Mouse (Mus musculus) MEL (cell line): ENCODE measurements around the gene Pxdn. TPM values are rescaled to one million over a fixed set of nuclear protein-coding genes. Genes with fewer than 3 reads are reported as not detected.

Experiments used
- DNase-seq: peaks from one replicate; pipeline ENCODE4 v3.0.0; 2011; ENCODE audit warnings: low read depth, low spot score
- H3K27ac ChIP-seq: 2 replicates; pipeline ENCODE4 v1.5.1; 2012; ENCODE audit warnings: low read depth, mild to moderate bottlenecking, control low read depth, low read length, moderate library complexity; ENCODE audit not compliant: control insufficient read depth
- H3K27me3 ChIP-seq, 2 experiments: fragments of 150-350 bp in 1 of 2; sonication (generic) in 1 of 2; 2 replicates each; pipeline ENCODE4 v1.6.1; 2012; ENCODE audit warnings: low read length in 2 of 2, mild to moderate bottlenecking in 2 of 2, improper control_type of control experiment in 1 of 2, moderate library complexity in 1 of 2; ENCODE audit not compliant: insufficient read depth in 2 of 2, control insufficient read depth in 1 of 2
- H3K36me3 ChIP-seq, 2 experiments: 2 replicates each; pipeline ENCODE4 v1.6.1; 2012 to 2014; ENCODE audit warnings: low read length in 2 of 2, improper control_type of control experiment in 1 of 2, inconsistent platforms in 1 of 2, mild to moderate bottlenecking in 1 of 2; ENCODE audit not compliant: insufficient read depth in 2 of 2, control insufficient read depth in 1 of 2
- H3K4me1 ChIP-seq, 2 experiments: fragments of 150-350 bp in 1 of 2; sonication (generic) in 1 of 2; 2 replicates each; pipeline ENCODE4 v1.6.1; 2012; ENCODE audit warnings: low read length in 2 of 2, improper control_type of control experiment in 1 of 2, mild to moderate bottlenecking in 1 of 2; ENCODE audit not compliant: insufficient read depth in 2 of 2, control insufficient read depth in 1 of 2
- H3K4me3 ChIP-seq, 2 experiments: fragments of 150-350 bp in 1 of 2; sonication (generic) in 1 of 2; 2 replicates each; pipeline ENCODE4 v1.5.1; 2012; ENCODE audit warnings: low read depth in 2 of 2, low read length in 2 of 2, mild to moderate bottlenecking in 2 of 2, moderate library complexity in 2 of 2, control low read depth in 1 of 2, improper control_type of control experiment in 1 of 2; ENCODE audit not compliant: control insufficient read depth in 1 of 2, insufficient read depth in 1 of 2
- H3K79me2 ChIP-seq: 2 replicates; pipeline ENCODE4 v1.6.1; 2012; ENCODE audit warnings: mild to moderate bottlenecking, low read length, moderate library complexity; ENCODE audit not compliant: control insufficient read depth, poor library complexity, insufficient read depth
- H3K9ac ChIP-seq: 2 replicates; pipeline ENCODE4 v1.6.1; 2012; ENCODE audit warnings: low read depth, mild to moderate bottlenecking, control low read depth, low read length, moderate library complexity; ENCODE audit not compliant: control insufficient read depth, poor library complexity, severe bottlenecking
- H3K9me3 ChIP-seq: fragments of 150-350 bp; sonication (generic); replicated peaks from 2 replicates; pipeline ENCODE4 v1.6.1; 2012; ENCODE audit warnings: mild to moderate bottlenecking, low read length, improper control_type of control experiment, moderate library complexity; ENCODE audit not compliant: insufficient read depth
- E2F4 ChIP-seq: IDR thresholded peaks from 2 replicates; pipeline ENCODE4 v1.6.1; 2011; ENCODE audit warnings: low read depth, low read length, improper control_type of control experiment, borderline replicate concordance
- ELF1 ChIP-seq: IDR thresholded peaks from 2 replicates; pipeline ENCODE4 v1.6.1; 2014; ENCODE audit warnings: low read depth, mild to moderate bottlenecking, inconsistent platforms, low read length, improper control_type of control experiment, moderate library complexity
- EP300 ChIP-seq, 2 experiments: IDR thresholded peaks; 2 replicates each; pipeline ENCODE4 v1.6.1; 2011; ENCODE audit warnings: improper control_type of control experiment in 2 of 2, low read length in 2 of 2, low read depth in 1 of 2, mild to moderate bottlenecking in 1 of 2
- GABPA ChIP-seq: IDR thresholded peaks from 2 replicates; pipeline ENCODE4 v1.6.1; 2012; ENCODE audit warnings: low read depth, mild to moderate bottlenecking, inconsistent platforms, low read length, improper control_type of control experiment, moderate library complexity
- GATA1 ChIP-seq: IDR thresholded peaks from 2 replicates; pipeline ENCODE4 v1.6.1; 2011; ENCODE audit warnings: low read depth, low read length, improper control_type of control experiment
- HCFC1 ChIP-seq: IDR thresholded peaks from 2 replicates; pipeline ENCODE4 v1.6.1; 2012; ENCODE audit warnings: low read depth, mild to moderate bottlenecking, inconsistent platforms, low read length, improper control_type of control experiment, moderate library complexity
- MAX ChIP-seq: IDR thresholded peaks from 2 replicates; pipeline ENCODE4 v1.6.1; 2011; ENCODE audit warnings: low read length, improper control_type of control experiment
- MAZ ChIP-seq: IDR thresholded peaks from 2 replicates; pipeline ENCODE4 v1.6.1; 2012; ENCODE audit warnings: low read depth, mild to moderate bottlenecking, inconsistent platforms, low read length, improper control_type of control experiment
- MYB ChIP-seq: IDR thresholded peaks from 2 replicates; pipeline ENCODE4 v1.6.1; 2011; ENCODE audit warnings: mild to moderate bottlenecking, low read depth, low read length, improper control_type of control experiment
- MYC ChIP-seq: IDR thresholded peaks from 2 replicates; pipeline ENCODE4 v1.6.1; 2011; ENCODE audit warnings: low read depth, mild to moderate bottlenecking, low read length, improper control_type of control experiment, moderate library complexity
- NELFE ChIP-seq: IDR thresholded peaks from 2 replicates; pipeline ENCODE4 v1.6.1; 2011; ENCODE audit warnings: low read depth, low read length, improper control_type of control experiment
- POLR2A ChIP-seq, 2 experiments: IDR thresholded peaks; 2 replicates each; pipeline ENCODE4 v1.6.1; 2011 to 2012; ENCODE audit warnings: low read length in 2 of 2, mild to moderate bottlenecking in 2 of 2, control low read depth in 1 of 2, improper control_type of control experiment in 1 of 2, low read depth in 1 of 2, moderate library complexity in 1 of 2; ENCODE audit not compliant: control insufficient read depth in 1 of 2, insufficient read depth in 1 of 2, poor library complexity in 1 of 2
- POLR2AphosphoS2 ChIP-seq: IDR thresholded peaks from 2 replicates; pipeline ENCODE4 v1.6.1; 2011; ENCODE audit warnings: low read length, improper control_type of control experiment
- RAD21 ChIP-seq: IDR thresholded peaks from 2 replicates; pipeline ENCODE4 v1.6.1; 2011; ENCODE audit warnings: mild to moderate bottlenecking, low read depth, low read length, improper control_type of control experiment
- RCOR1 ChIP-seq: IDR thresholded peaks from 2 replicates; pipeline ENCODE4 v1.6.1; 2012; ENCODE audit warnings: low read depth, mild to moderate bottlenecking, inconsistent platforms, low read length, improper control_type of control experiment
- TAL1 ChIP-seq: IDR thresholded peaks from 2 replicates; pipeline ENCODE4 v1.6.1; 2012; ENCODE audit warnings: mild to moderate bottlenecking, inconsistent platforms, low read length, moderate library complexity, mixed read lengths
- TCF12 ChIP-seq: IDR thresholded peaks from 2 replicates; pipeline ENCODE4 v1.6.1; 2014; ENCODE audit warnings: low read depth, mild to moderate bottlenecking, inconsistent platforms, low read length, improper control_type of control experiment, moderate library complexity
- USF1 ChIP-seq: IDR thresholded peaks from 2 replicates; pipeline ENCODE4 v1.6.1; 2014; ENCODE audit warnings: low read depth, mild to moderate bottlenecking, inconsistent platforms, low read length, improper control_type of control experiment, moderate library complexity
- USF2 ChIP-seq, 2 experiments: IDR thresholded peaks; 2 replicates each; pipeline ENCODE4 v1.6.1; 2011 to 2012; ENCODE audit warnings: improper control_type of control experiment in 2 of 2, low read length in 2 of 2, borderline replicate concordance in 1 of 2, inconsistent platforms in 1 of 2, low read depth in 1 of 2, mild to moderate bottlenecking in 1 of 2; ENCODE audit not compliant: insufficient read depth in 1 of 2
- ZNF384 ChIP-seq: IDR thresholded peaks from 2 replicates; pipeline ENCODE4 v1.6.1; 2012; ENCODE audit warnings: low read depth, mild to moderate bottlenecking, inconsistent platforms, low read length, improper control_type of control experiment
- polyA plus RNA-seq, 2 experiments: library from polyadenylated mRNA; stranded (reverse) in 1 of 2; unstranded in 1 of 2; fragments of >175 nt in 1 of 2; fragments of >200 nt in 1 of 2; gene quantifications; 2 replicates each; pipeline versions ENCODE4 v1.2.1 to v1.2.4; 2012; ENCODE audit warnings: low replicate concordance in 2 of 2, low read depth in 1 of 2; ENCODE audit not compliant: insufficient read length in 2 of 2, insufficient read depth in 1 of 2, missing spikeins in 1 of 2
- total RNA-seq: library from RNA; depleted of rRNA; stranded (reverse); fragments of 300-350 nt; gene quantifications from 2 replicates; pipeline ENCODE4 v1.2.3, GENCODE M21; 2012

The Pxdn gene
- total and polyA plus RNA-seq, 3 experiments: not detected

DNA sequence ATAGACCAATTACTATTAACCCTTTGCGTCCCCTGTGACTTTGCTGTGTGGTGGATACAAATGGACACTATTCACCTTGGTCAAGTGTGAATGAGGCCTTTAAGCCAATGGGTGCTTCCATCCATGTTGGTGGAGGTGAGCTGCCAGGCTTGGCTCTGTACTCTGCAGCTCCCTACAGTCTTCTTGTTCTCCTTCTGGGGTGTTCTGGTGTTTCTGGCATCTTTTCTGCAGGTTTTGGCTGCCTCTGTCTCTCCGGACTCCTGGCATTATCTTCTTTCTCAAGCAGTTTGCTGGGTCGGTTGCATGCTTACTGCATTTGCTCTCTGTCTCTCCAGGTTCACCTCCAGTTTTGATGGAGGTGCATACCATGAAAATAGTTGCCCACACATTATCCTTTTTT is 7.2 kb downstream of the Pxdn start:
- no peaks in the 10 kb centered on the region for H3K79me2 ChIP-seq
- H3K27me3 ChIP-seq: no peaks in the 10 kb centered on the region
- TF ChIP-seq E2F4 (no peak), USF2 (IDR thresholded peaks at IDR 0.05; ENCODE audit: borderline replicate concordance in 1 of 2, insufficient read depth in 1 of 2, low read depth in 1 of 2, low read length in 2 of 2) (no peak), ZNF384 (no peak), MYB (no peak)

DNA sequence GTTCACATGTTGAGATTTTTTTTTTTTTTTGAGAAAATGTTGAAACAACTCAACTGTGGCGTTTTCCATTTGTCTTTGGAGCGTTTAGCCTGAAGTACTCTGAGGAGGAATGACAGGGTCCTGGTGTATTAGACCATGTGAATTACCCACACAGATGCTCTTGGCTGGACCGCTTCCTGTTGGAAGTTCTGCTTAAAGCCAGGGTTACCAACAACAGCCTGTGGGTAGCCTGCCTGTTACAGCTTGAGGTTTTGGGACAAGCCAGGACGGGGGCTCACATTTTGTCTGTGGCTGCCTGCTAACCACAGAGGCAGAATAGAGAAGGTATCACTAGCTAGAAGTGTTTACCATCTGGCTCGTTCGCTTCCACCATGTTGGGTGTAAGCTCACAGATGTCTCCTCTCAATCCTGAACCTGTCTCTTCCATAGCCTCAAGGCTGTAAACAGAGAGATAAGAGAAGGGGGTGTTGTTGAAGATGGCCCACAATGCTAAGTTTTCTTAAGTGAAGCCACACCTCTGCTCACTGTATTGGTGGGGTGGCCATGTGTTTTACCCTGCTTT is 7.9 kb downstream of the Pxdn start:
- H3K79me2 ChIP-seq: no peaks in the 10 kb centered on the region
- H3K27me3 ChIP-seq: no peaks in the 10 kb centered on the region
- H3K9ac ChIP-seq: no peak overlapping the region
- H3K4me3 ChIP-seq: no peak overlapping the region
- DNase-seq: no peak
- H3K27ac ChIP-seq: no peak overlapping the region
- H3K4me1 ChIP-seq: no peaks in the 10 kb centered on the region
- no peaks in the 10 kb centered on the region for H3K36me3 ChIP-seq
- no peaks in the 10 kb centered on the region for H3K9me3 ChIP-seq
- TF ChIP-seq RCOR1 (no peak), USF2 (IDR thresholded peaks at IDR 0.05; ENCODE audit: borderline replicate concordance in 1 of 2, insufficient read depth in 1 of 2, low read depth in 1 of 2, low read length in 2 of 2) (no peak), MYC (no peak), POLR2A (IDR thresholded peaks at IDR 0.05; ENCODE audit: control insufficient read depth in 1 of 2, insufficient read depth in 1 of 2, low read depth in 1 of 2, low read length in 2 of 2, poor library complexity in 1 of 2) (no peak), GABPA (no peak), ZNF384 (no peak), TAL1 (no peak), MYB (no peak), MAX (no peak), POLR2AphosphoS2 (no peak), USF1 (no peak), MAZ (no peak), EP300 (IDR thresholded peaks at IDR 0.05; ENCODE audit: low read depth in 1 of 2, low read length in 2 of 2) (no peak), NELFE (no peak)
- TF ChIP-seq, all 39 proteins: peak for 0

More for the DNA sequence above, 7.2 kb downstream of the Pxdn start:
- no peaks in the 10 kb centered on the region for H3K36me3 ChIP-seq
- H3K27ac ChIP-seq: no peak overlapping the region
- H3K9ac ChIP-seq: no peak overlapping the region
- no peaks in the 10 kb centered on the region for H3K4me1 ChIP-seq
- H3K9me3 ChIP-seq: no peaks in the 10 kb centered on the region
- no peak overlapping the region for H3K4me3 ChIP-seq
- DNase-seq: no peak

DNA sequence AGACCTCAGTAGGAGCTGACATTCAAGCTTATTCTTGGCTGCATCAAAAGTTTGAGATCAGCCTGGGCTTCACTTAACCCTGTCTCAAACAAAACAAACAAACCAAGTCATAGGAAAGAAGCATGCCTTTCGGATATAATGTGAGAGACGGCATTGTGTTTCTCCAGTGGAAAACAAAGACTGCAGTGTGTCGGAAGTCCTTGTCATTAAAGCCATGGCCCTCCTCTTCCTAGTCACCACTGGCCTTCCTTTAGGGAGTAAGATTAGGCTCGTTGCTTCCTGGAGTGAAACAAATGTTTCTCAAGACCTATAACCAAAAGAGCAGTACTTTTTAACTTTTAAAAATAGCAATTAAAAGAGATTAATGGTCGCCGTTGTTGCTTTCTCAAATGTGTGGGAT is 13.6 kb downstream of the Pxdn start:
- H3K4me3 ChIP-seq: no peak overlapping the region
- TF ChIP-seq USF2 (IDR thresholded peaks at IDR 0.05; ENCODE audit: borderline replicate concordance in 1 of 2, insufficient read depth in 1 of 2, low read depth in 1 of 2, low read length in 2 of 2) (no peak), TCF12 (no peak), RAD21 (no peak), HCFC1 (no peak), GATA1 (no peak), TAL1 (no peak), ELF1 (no peak)
- H3K27ac ChIP-seq: no peak overlapping the region
- DNase-seq: no peak
- no peaks in the 10 kb centered on the region for H3K36me3 ChIP-seq
- H3K9me3 ChIP-seq: no peaks in the 10 kb centered on the region
- H3K79me2 ChIP-seq: no peaks in the 10 kb centered on the region
- H3K4me1 ChIP-seq: no peaks in the 10 kb centered on the region
- no peak overlapping the region for H3K9ac ChIP-seq
- H3K27me3 ChIP-seq: no peaks in the 10 kb centered on the region
